Mouse (Mus musculus) right cerebral cortex, postnatal 10 days (tissue): ENCODE measurements around the gene Vmp1.
A peak's percentile ranks its signal among the peaks of the same experiment; 100 is the strongest.

Experiments used
- DNase-seq, 2 experiments: peaks; one replicate each; pipeline ENCODE4 v3.0.0; 2021; ENCODE audit warnings: low spot score in 2 of 2

The Vmp1 gene

DNA sequence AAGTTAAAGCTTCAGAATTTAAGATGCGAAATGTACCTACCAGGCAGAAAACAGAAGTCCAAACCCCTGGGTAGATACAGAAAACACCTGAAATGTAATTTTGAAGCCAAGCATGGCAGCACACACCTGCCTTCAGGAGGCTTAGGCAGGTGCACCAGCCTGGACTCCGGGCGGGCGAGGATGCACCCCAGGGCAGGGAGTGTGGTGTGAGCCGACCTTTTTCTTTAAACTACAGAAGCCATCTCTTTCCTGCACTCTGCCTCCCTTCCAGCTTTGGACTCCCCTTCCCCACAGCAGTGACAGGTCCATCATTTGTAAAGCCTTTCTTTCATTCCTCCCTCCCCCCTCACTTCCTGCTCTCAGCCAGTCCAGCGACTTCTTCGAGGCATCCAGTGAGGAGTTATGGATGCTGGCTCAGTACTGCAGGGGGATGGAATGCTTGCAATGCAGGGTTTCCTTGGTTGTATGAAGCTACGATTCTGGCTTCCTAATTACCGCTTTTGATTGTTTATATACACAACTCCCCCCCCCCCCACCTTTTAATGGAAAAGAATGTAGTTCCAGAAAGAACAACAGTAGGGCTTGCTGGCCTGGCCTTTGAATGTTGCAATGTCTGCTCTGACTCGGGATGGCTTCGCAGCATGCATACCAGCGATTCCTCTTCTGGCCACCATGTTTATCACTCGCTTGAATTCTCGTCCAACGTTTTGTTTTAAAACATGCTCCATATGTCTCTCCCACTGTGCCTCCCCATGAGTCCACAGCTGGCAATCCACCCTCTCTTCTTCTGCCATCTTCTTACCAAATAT lies 112.4 kb downstream of the Vmp1 start:
- no peak for DNase-seq

DNA sequence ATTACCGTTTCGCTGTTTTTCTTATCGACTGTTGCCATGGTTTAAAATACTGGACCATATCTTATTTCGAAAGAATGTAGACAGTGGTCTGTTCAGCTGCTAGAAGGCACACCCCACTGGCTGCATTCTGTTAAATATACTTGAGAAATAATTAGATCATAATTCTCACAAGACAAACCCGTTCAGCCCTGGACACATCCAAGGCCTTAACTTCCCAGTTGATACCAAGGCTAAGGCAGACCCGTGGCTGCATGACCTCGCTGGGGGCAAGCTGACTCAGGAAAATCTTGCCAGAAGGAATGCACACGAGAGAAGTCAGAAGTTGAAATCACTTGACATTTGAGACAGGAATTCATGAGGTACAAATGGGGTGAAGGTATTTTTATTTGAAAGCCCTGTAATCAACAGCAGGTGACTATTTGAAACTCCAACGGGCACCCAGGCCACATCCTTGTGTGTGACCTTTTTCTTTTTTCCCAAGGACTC lies 113.3 kb downstream of the Vmp1 start:
- DNase-seq, result no peak

DNA sequence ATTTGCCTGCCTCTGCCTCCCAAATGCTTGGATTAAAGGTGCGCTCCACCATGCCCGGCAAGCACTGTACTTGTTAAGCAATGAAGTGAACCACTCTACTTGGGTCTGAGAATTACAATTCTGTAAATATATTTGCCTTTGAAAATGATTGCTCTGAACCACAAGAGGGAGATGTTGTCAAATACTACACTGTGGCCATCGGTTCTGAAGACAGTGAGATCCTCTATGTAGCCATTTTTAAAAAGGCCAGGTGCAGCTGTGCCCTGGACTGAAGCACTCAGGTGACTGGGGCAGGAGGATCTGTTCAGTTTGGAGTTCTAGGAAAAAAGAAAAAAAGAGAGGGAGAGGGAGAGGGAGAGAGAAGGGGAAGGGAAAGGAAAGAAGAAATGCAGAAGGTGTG lies 115.2 kb downstream of the Vmp1 start:
- no peak for DNase-seq

DNA sequence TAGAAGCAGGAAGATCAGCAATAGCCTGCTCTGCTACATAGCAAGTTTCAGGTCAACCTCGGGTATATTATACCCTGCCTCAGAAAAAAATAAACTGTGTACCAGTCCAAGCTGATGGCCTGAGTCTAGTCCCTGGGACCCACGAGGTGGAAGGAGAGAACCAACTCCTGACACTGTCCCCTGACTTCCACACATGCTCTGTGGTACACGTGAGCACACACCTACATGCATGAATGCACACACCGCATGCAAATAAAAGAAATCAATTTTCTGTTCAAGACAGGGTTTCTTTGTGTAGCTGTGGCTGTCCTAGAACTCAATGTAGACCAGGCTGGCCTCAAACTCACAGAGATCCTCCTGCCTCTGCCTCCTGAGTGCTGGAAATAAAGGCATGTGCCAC lies 125.4 kb downstream of the Vmp1 start:
- no peak for DNase-seq

DNA sequence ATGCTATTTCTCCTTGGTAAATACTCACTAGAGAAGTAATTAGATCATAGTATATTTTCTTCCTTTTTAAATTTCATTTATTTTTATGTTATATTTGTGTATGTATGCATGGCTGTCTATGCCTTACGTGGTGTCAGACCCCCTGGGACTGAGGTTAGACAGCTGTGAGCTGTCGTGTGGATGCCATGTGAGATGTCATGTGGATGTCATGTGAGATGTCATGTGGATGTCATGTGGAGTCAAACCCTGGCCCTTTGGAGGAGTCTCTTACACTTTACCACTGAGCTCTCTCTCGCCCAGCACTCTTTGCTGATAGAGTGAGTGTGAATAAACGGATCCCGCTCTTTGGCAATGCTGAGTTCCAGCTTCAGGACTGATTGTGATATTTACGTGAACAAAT lies 130.1 kb downstream of the Vmp1 start:
- DNase-seq, result no peak

DNA sequence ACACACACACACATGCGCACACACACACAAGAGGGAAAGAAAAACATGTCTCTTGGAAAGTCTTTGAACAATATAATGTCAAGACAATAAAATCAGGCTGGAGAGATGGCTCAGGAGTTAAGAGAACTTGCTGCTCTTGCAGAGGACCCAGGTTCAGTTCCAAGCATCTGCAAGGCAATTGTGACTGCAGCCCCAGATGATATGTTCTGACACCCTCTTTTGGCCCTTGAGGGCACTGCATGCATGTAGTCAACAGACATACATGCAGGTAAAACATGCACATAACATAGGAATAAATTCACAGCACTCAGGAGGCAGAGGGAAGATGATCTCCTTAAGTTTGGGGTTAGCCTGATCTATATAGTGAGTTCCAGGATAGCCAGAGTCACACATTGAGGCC lies 136.2 kb downstream of the Vmp1 start:
- DNase-seq, result no peak

DNA sequence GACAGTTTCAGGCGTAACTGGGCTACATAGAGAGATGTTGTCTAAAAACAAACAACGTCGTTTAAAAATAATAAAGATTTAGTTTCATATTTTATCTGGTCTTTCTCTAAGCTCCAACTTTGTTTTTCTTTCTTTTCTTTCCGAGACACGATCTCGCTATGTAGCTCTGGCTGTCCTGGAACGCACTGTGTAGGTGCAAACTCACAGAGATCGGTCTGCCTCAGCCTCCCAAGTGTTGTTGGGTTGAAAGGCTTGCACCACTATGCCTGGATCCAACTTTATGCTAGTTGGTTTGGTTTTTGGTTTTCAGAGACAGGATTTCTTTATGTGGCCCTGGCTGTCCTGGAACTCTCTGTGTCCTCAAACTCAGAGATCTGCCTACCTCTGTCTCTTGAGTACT lies 138.1 kb downstream of the Vmp1 start:
- no peak for DNase-seq

DNA sequence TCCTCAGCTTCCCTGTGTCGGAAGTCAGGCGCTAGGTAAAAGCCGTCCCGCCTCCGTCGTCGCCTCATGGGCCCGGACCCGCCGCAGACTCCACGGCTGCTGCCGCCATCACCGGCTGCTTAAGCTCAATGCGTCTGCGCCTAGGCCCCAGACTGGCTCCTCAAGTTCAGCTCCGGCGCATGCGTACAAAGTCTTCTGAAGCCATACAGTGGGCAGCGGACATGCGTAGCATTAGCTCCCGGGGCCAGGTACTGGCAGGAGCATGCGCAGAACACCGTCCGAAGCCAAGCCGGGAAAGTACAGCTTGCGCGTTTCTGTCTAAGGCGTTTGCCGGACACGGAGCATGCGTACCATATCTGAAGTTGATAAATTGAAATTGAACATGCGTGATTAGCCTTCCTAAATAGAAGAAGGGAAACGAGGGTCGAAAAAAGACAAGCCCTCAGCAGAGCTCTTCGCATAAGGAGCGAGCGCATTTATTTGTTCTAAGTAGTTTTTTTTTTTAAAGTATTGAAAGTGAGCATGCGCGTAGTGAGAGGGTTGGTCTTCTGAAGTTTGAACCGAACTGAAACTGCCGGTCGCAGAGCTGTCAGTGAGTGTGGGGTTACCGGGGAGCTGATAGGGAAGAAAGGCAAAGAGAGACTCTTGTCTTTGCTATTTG lies 138.9 kb downstream of the Vmp1 start, which contains the start of the genes Rps6kb1 and Tubd1:
TSS of gene Rps6kb1 (minus strand) at position 167 of the 661 bp plus-strand sequence.
TSS of gene Tubd1 (plus strand) at position 353 of the 661 bp plus-strand sequence.
- DNase-seq, result peak; percentile 100

DNA sequence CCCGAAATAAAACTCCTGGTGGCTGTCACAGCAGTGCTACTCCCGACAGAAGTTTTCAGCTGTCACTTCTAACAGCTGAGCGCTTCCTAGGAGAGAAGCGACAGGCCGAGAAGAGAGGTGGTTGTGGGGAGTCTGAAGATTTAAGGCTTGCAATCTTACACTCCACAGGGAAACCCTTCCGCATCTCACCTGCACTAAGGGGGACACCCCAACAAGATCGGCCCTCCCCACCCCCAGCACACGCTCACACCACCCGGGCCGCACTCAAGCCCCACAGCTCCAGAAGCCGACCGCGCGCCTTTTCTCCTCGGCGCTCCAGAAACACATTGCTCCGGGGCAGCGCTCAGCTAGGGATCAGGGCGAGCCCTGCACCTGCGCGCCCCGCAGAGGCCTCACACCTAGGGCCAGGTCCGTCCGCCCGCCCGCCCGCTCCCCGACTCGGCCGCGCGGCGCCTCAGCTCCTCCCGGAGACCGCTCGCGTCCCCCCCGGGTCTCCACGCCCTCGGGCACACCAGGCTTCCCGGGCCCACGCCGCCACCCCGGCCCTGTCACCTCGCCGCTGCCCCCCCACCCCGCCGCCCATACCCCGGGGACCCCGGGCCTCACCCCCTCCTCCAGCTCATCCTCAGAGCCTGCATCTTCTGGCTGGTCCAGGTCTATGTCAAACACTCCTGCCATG lies 139.5 kb downstream of the Vmp1 start:
- peak; percentile 35 to 41 for DNase-seq

DNA sequence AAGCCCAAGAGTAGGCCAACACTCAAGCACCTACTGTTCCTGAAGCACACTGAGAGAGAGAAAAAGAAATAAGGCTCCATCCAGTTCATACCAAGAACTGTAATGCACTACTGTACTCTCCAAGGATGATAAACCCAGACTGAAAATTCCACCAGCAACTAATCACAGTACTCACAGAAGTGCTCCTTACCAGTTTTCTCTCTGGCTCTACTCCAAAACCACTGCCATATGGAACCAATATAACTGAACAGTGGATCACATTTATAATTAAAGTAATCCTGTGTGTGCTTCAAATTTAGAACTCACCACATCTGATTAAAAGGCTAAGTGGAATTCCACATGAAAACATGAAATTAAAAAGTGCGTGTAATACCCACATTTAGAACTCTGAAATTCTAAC lies 140.8 kb downstream of the Vmp1 start:
- no peak for DNase-seq

DNA sequence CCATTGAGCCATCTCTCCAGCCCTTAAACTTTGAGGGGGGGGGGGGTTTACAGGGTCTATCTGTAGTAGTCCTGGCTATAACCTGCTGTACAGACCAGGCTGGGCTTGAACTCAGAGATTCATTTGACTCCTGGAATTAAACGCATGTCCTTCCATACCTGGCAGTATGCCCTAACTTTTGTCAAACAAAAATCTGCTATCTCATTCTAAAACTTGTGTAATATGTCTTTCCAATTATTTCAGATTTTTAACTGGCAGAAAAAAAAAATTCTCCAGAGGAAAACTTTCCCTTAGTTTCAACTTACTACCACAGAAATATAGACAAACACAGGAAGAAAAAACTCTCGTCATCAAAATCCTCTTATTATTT lies 143.2 kb downstream of the Vmp1 start:
- DNase-seq, result no peak

DNA sequence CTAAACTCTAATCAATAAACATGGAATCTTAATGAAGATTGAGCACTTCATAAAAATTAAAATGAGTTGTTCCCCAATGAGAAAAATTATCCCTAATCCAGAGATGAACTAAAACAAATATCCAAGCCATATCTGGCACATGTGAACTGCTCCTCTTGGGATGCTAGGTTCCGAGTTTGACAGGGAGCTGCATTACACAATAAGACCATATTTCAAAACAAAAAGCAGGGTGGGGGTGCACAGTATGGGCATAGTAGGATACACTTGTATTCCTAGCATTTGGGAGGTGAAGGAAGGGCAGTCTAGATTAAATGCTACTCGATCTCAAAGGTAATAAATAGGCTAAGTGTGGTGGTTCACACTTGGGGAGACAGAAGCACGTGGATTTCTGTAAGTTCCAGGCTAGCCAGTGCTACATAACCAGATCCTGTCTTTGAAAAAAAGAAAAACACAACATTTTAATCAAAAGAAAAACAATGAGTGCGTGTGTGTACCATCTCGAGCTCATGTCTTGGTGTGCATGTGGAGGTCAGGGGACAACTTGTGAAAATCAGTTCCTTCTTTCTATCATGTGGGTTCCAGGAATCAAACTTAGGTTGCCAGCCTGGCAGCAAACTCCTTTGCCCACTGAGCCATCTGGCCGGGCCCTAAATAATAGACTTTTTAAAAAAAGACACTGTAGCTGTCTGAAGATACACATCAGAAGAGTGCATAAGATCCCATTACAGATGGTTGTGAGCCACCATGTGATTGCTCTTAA lies 143.7 kb downstream of the Vmp1 start:
- DNase-seq, result no peak

DNA sequence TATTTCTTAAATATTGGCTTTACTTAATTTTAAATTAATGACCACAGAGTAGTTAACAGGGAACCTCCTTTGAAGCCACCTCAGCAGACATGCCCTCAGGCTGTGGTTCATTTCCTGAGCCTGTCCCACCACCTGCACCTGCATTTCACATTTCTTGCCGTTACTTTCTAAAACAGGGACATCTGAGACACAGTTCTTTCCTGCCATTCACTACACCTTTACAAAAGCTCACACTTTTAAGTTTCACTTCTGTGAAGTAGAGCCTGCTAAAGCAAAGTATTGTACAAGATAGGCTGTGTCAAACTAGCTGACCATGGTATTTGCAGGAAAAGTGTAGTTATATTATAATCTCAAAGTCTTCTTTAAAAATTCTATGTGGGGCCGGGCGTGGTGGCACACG lies 144.8 kb downstream of the Vmp1 start:
- no peak for DNase-seq

DNA sequence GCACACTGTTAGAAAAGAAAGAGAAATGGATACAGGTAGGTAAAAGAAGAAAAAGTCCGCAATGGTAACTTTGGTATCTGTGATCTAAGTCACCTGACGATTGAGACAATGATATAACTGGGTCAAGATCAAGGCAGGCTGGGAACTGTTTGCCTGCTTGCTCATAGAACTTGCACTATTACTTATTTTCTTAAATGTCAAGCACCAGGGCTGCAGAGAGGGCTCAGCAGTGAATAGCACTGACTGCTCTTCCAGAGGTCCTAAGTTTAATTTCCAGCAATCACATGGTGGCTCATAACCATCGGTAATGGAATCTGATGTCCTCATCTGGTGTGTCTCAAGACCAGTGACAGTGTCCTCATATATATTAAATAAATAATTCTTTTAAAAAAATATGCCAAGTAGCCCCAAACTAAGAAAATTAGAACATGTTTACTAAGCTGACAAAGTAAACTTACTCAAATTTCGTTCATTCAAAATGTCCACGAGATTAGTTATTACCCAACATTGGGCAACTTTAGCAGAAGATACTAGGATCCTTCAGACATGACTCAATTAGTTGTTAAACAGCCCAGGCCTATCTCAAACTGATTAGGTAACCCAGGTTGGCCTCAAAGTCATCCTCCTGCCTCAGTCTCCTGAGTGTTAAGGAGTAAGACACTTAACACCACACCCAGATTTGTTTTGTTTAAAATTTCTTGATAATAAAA lies 149.3 kb downstream of the Vmp1 start:
- no peak for DNase-seq
